Mouse (Mus musculus): ENCODE data around the gene Gramd2. TPM values are rescaled to one million over a fixed set of nuclear protein-coding genes. Genes with fewer than 3 reads are reported as not detected.
"Not testable (repeated sequence)": the region's sequence is repeated elsewhere in the genome, so short reads cannot be mapped to it uniquely, and the experiment has no call there.

Gramd2 gene
- polyA plus RNA-seq, 1 experiment from 2014 or later: 0.66 TPM

DNA sequence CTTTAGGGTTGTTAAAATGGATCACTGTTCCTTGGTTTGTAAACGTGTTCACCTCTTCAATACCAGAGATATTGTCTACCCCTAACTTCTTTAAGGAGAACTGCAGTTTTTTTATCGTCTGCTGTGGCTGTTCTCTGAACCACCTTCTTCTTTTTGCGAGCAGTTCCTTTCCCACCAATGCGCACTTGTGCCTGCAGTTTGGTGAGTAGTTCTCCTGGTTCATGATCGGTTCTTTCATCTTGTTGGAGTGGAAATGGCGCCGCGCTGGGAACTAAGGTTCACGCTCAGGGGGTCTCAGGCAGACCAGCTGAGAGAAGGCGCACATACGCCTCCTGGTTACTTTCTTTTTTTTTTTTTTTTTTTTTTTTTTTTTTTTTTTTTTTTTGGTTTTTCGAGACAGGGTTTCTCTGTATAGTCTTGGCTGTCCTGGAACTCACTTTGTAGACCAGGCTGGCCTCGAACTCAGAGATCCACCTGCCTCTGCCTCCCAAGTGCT is 87.1 kb downstream of the Gramd2 start:
- not testable (repeated sequence) for H3K36me3 ChIP-seq (ENCODE audit: control insufficient read depth, insufficient read depth, low read length); H3K4me2 ChIP-seq (replicated peaks; ENCODE audit: low read depth, low read length); H3K9ac ChIP-seq (ENCODE audit: low read depth, low read length); H3K27me3 ChIP-seq (ENCODE audit: control insufficient read depth, insufficient read depth, low read length); ATAC-seq (ENCODE audit: low FRiP score, low TSS enrichment); H3K9me3 ChIP-seq (ENCODE audit: control insufficient read depth, low read length); H3K4me3 ChIP-seq (ENCODE audit: low read length); H3K4me1 ChIP-seq (ENCODE audit: control insufficient read depth, insufficient read depth, low read length); H3K27ac ChIP-seq (ENCODE audit: low read depth, low read length)
- WGBS: 88% methylated on average over 11 of the region's 13 CpGs

Other genes starting within 250 kb of the Gramd2 start
- 18.3 and 24.5 TPM in 2 replicates for gene Arih1, start 193.5 kb upstream of the Gramd2 start, polyA plus RNA-seq (2014; fragmentation: Nextera tagmentation; extraction: Ambion mirVana)
- 47.3 and 58.1 TPM in 2 replicates for gene Hexa, start 140.6 kb upstream of the Gramd2 start, polyA plus RNA-seq (2014; fragmentation: Nextera tagmentation; extraction: Ambion mirVana)
- gene Tmem202, start 140.3 kb upstream of the Gramd2 start, polyA plus RNA-seq (2014; fragmentation: Nextera tagmentation; extraction: Ambion mirVana): 0.19 TPM in 1 of 2 replicates, not detected in the other
- not detected in 2 replicates for gene Celf6, start 102.2 kb upstream of the Gramd2 start, polyA plus RNA-seq (2014; fragmentation: Nextera tagmentation; extraction: Ambion mirVana)
- gene Parp6, start 62.9 kb upstream of the Gramd2 start, polyA plus RNA-seq (2014; fragmentation: Nextera tagmentation; extraction: Ambion mirVana): 17.9 and 23.9 TPM in 2 replicates
- gene Pkm, start 23.8 kb upstream of the Gramd2 start, polyA plus RNA-seq (2014; fragmentation: Nextera tagmentation; extraction: Ambion mirVana): 879 and 1,230 TPM in 2 replicates
- gene Senp8, start 70.6 kb downstream of the Gramd2 start, polyA plus RNA-seq (2014; fragmentation: Nextera tagmentation; extraction: Ambion mirVana): 12.6 and 13.9 TPM in 2 replicates
- gene Myo9a, start 70.8 kb downstream of the Gramd2 start, polyA plus RNA-seq (2014; fragmentation: Nextera tagmentation; extraction: Ambion mirVana): 16.4 and 20.4 TPM in 2 replicates

All from kidney, embryonic 14.5 days (tissue).